Mouse (Mus musculus): Measurements from ENCODE around the gene Drc3.
"Not testable (repeated sequence)": the region's sequence is repeated elsewhere in the genome, so short reads cannot be mapped to it uniquely, and the experiment has no call there.

Gene Drc3

DNA sequence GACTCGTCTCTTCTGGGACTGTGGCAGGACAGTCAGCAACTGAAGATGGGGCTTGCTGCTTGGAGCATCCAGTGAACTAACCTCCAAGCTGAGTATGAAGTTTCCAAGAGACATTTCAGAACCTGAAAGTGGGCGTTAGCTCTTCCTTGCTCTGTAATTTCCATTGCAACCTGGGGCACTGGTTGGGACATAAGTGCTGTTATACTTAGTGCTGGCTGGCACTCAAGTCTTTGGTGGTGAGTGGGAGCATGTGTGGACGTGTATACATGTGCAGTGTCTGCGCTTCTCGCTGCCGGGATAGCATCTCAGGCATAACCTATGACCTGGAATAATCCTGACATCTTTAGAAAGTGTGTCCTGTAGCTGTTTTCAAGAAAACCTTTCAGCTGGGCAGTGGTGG lies 38.2 kb downstream of the Drc3 start:
- DNase-seq (ENCODE audit: low spot score in 2 of 2): no peak

DNA sequence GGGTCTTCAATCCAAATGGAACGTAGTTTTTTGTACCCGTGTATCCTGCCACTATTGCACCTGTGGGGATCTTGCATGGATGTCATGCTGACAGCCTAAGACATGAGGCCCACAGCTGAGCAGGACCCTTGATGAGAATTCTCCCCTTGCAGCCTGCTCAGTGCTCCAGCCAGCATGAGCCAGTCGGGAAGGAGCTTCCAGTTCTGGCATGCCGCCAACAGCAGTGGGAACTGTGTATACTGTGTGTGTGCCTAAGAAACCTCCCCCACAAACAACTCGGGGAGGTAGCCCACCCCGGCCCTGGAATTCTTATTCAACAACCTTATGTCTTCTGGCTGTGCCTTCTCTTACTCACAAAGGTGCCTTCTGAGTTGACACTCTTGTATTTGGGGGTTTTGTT lies 43.4 kb downstream of the Drc3 start:
- no peak for DNase-seq (ENCODE audit: low spot score in 2 of 2)

DNA sequence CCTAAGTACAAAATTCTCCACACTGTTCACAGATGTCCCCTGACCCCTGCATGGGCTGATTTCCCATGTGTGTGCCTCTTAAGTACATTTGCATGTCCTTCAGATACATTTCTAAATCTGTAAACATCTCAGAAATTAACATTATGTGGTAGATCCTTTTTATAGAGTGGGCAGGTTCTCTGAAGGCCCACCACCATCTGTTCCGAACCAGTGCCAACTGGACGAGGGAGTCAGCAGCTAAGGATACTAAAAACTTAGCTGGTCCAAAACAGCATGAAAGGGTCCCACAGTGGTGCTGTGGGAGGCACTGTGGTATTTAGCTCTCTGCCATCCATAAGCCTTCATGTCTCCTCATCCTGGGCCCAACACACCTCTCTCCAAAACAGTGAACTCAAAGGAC lies 44.0 kb downstream of the Drc3 start:
- DNase-seq (ENCODE audit: low spot score in 2 of 2): no peak

DNA sequence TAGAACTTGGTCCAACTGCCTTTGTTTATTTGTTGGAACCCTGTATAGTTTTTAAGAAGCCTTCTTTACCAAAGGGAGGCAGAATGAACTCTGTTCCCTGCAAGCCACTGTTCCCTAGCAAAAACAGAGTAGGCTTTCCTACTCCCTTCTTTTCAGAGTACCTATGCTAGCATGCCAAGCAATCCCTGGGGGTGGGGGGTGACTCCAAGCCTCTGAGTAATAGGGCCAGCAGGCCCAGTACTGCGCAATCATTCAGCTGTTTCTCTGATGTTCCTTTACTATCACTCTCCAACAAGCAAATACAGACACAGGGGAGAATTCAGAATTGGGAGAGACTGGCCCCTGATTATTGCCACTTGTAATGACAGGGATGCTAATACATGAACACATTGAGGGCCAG lies 53.5 kb downstream of the Drc3 start:
- DNase-seq (ENCODE audit: low spot score in 2 of 2): no peak

DNA sequence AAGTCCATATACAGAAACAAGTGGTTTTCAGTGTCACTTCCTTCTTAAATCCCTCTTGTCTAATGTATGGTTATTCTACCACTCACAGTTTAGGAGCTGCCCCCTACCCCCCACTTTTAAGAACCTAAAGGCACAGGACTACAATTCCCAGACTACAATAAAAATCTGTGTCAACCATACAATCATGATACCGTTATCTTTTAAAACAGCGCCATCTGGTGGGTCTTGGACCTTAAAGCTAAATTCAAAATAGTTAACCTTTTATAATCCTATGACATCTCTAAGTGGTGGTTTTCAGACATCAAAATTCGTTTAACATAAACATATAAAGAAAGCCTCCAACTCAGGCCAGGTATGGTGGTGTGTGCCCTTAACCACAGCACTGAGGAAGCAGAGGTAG lies 59.0 kb downstream of the Drc3 start:
- DNase-seq (ENCODE audit: low spot score in 2 of 2): no peak

DNA sequence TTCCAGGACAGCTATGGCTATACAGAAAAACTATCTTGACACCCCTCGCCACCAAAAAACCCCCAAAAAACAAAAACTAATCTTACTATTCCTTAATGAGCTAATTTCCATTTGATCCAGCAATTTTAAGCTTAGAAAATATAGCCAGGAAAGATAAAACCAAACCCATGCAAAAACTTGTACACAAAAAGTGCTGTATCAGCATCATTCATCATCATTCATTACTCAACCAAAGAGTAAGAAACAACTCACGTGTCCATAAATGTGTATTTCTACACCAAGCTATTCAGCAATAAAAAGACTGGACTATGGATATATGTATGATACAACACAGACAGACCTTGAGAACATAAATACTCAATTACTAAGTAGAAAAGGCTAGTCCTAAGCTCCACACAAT lies 59.8 kb downstream of the Drc3 start:
- no peak for DNase-seq (ENCODE audit: low spot score in 2 of 2)

DNA sequence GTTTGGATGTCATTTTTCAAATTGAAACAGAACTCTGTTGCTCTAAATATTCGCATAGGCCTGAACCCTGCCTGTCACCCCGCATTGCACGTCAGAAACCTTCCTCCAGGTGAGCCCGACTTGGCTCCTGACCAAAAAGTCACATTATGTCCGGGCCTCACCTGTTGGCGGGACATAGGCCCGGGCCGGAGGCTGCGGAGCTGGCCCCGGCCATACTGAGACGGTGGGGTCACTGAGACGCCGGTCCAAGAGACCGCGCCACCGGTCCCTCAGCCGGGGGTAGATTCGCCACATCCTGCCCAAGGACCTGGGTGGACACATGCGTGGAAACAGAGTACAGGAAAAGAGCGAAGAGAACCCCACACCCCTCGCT lies 63.4 kb downstream of the Drc3 start:
- DNase-seq (ENCODE audit: low spot score in 2 of 2): no peak

DNA sequence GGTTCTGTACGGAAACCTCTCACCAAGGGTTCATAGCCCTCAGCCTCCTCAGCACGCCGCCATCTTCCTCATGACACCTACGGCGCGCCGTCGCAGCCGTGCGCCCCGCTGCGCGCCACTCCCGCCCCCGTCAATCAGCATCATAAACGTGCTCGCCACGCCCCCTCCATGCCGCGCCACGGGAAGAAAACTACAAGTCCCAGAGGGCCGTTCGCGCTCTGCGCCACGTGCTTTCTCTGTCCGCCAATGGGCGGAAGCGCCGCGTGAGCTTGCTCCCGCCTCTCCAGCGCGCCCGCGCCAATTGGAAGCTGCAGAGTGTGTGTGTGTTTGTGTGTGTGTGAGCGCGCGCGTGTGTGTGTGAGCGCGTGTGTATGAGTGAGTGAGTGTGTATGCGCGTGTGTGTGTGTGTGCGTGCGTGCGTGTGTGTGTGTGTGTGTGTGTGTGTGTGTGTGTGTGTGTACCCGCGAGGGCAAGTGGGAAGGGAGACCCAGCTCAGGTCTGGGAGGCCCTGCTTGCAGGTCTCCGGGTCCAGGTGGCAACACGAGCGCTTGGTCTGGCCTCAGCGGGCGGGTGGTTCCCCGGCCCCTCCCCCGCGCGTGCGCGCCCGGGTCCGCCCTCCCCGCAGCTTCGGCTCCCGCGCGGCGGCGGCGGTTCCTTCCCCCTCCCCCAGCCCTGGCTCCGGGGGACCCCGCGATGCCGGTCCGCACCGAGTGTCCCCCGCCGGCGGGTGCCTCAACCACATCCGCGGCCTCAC lies 64.0 kb downstream of the Drc3 start, which contains the start of gene Gid4:
Gene Gid4 (plus strand): TSS at position 183 of the 754 bp plus-strand sequence.
- DNase-seq (ENCODE audit: low spot score in 2 of 2): peak; percentile 99

DNA sequence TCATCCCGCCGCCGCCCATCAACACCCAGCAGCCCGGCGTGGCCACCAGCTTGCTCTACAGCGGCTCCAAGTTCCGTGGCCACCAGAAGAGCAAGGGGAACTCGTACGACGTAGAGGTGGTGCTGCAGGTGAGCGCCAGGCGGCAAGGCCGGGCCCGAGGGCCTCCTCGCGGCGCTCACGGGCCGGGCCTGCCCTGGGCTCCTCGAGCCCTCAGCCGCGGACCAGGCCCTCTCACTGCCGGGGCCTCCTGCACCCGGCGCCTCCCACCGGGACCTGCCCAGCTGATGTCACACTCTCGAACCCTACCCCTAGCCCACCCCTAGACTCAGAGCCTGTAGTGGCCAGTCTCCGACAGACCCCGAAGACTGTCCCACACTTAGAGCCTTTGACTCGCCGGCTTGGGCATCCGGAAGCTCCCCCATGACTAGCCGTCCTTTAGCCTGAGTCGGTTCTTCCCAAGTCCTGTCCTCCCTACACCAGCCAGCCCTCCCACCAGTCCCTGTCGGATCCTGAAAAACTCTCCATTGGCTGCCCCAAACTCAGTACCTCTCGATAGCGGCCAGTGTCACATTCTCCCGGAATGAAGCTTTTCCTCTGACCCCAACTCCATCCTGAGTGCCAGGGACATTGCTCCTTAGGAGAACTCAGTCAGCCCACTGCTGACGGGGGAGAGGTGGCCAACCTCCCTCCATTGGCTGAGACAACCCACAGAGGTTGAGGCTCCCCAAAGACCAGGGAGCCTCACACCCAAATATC lies 64.8 kb downstream of the Drc3 start, which contains the start of gene Atpaf2:
Gene Atpaf2 (minus strand): TSS at position 741 of the 756 bp plus-strand sequence.
- DNase-seq (ENCODE audit: low spot score in 2 of 2): no peak

DNA sequence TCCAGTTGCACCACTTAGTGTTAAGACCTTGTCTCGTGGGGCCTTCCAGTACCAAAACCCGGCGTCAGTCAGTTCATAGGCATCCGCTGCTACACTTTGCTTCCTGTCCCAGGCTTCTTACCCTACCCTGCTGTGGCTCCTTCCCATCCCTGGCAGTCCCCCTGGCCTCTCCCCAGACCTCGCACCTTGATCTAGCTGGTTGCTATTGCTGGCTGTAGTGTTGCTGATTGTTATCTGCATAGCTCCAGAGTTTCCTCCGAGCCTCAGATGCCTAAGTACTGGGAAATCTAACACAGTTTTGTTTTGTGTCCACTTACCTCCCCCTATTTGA lies 65.3 kb downstream of the Drc3 start:
- DNase-seq (ENCODE audit: low spot score in 2 of 2): no peak

DNA sequence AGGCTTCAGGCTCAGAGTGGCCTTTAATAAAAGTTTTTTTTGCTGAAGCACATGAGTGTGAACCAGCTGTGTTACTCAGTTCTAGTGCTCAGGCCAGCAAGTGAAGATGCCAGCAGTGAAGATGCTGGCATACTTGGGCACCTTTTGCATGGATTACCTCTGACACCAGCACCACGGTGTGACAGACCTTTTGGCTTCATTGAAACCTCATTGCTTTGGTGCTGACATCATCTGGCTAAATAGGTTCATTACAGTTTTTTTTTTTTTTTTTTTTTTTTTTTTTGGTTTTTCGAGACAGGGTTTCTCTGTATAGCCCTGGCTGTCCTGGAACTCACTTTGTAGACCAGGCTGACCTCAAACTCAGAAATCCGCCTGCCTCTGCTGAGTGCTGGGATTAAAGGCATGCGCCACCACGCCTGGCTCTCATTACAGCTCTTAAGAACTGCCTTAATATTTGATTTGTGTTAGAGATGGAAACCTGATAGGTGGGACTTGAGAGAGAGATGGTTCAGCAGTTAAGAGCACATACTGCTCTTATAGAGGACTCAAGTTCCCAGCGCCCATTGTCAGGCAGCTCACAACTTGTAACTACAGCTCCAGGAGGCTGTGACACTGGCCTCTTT lies 69.0 kb downstream of the Drc3 start:
- no peak for DNase-seq (ENCODE audit: low spot score in 2 of 2)

DNA sequence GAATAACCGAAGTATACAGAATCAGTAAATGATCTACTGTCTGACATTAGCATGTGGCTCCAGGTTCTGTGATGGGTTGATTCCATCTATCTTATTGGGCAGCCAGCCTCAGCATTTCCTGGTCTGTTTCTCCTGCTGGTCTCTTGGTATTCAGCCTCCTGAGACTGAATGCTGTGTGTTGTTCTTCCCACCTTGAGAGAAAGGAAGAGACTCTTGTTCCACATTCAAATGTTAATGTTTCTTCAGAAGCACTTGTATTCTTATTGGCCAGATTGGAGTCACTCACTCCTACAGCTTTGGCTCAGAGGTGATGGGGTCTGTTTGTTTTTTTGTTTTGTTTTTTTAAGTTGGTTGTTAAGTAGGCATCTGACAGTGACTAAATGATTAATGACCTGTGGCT lies 69.9 kb downstream of the Drc3 start:
- no peak for DNase-seq (ENCODE audit: low spot score in 2 of 2)

DNA sequence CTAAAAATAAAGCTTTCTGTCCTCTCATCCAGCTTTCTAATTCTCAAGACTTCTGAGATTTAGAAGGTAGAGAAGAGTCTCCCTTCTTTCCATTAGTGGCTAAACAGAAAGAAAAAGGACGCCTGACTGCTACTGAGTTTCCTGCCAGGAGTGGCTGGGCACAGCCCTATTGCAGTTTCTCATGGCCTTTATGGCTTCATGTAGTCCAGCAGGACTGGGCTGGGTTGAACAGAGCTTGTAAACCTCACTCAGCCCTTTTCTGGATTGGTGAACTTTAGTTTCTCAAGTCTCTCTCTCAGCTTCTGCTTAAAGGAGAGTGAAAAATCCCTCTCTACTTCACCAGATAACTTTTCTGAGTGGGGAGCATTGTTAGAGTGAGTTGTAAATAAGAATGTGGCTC lies 73.3 kb downstream of the Drc3 start:
- DNase-seq (ENCODE audit: low spot score in 2 of 2): no peak

DNA sequence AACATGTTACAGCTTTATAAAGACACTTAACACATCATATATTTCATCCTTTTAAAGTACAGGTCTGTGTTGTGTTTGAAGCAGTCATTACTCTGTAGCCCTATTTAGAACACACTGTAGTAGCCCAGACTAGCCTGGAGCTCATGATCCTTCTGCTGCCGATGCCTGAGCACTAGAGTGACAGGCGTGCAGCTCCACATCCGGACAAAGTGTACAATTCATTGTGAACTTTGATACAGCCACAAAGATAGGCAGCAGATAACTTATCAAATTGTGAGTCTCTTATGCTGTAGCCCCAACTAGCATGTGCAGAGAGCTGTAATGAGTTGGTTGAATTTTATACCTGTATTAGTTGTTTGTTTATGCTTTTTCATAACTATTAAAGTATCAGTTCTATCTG lies 74.5 kb downstream of the Drc3 start:
- DNase-seq (ENCODE audit: low spot score in 2 of 2): no peak

DNA sequence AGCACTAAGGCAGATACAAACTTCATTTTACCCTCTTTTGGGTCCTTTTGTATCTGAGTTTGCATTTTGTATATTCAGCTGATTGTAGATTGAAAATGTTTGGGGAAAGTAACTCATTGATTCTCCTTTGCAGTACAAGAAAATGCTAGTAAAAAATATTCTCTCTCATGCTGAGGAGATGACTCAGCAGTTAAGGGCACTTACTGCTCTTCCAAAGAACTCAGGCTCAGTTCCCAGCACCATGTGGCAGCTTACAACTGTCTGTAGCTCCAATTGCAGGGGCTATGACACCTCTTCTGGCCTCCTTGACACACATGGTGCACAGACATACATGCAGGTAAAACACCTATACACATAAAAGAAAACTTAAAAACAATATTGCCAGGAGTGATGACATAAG lies 80.4 kb downstream of the Drc3 start:
- DNase-seq (ENCODE audit: low spot score in 2 of 2): no peak

DNA sequence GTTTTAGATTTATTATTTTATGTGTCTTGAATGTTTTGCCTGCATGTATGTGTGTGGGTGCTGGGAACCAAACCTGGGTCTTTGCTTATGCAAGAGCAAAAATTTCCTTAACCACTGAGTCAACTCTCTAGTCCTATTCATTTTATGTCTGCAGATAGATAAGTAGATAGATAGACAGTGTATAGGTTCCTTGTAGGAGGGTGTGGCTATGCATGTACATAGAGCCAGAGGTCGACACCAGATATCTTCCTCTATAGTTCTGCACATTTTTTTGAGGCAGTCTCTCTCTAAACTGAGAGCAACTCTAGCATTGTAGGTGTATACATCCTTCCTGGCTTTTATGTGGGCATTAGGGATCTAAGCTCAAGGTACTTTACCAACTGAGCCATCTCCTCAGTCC lies 82.0 kb downstream of the Drc3 start:
- DNase-seq (ENCODE audit: low spot score in 2 of 2): no peak

DNA sequence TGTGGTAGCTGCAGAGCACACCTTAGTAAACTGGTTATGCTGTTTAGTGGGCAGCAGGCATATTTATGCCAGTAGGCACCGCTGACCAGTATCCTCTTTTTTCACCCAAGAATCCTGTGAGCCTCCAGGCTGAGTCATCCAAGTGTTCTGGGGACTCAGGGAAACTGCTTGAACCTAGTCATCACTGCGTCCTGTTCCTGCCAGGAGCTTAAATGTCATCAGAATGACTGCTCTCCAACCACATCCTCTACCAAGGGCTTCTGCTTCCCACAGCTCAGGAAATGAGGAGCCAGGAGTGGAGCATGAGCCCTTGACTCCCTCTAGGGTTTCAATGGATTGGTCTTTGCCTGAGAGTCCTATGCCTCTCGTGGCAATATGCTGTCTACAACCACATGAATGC lies 83.5 kb downstream of the Drc3 start:
- DNase-seq (ENCODE audit: low spot score in 2 of 2): no peak

DNA sequence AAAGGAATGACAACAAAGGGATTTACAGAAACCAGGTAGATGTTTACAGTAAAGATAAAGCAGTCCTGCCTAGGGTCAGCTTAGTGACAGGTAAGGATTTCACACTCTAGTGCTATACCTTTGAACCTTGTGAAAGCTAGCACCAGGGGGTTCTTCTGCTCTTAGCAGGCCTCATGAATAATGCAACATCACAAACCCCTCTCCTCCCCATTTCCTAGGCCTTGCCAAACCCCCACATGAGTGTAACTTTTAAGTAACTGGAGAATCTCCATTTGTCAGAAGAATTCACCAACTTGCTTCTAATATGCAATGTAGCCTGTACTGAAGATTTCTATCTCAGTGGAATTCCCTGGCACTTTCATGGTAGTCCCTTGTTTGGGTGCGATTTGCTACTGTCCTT lies 86.5 kb downstream of the Drc3 start:
- DNase-seq (ENCODE audit: low spot score in 2 of 2): not testable (repeated sequence)

DNA sequence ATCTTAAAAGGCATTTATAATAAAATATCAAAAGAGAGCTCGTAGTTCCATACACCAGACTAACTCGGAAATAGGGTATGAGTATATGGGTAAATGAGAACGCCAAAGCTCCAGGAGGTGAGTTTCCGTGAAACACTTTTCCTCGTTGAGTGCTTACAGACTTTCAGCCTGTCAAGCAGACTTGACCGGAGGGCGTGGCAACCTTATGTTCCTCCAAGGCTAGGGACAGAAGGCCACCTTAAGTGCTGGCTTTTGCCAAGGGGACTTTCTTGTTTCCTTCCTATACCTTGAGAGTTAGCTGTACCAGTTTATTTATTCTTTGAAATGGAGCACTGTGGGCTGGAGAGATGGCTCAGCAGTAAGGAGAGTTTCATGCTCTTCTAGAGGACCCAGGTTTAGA lies 87.0 kb downstream of the Drc3 start:
- no peak for DNase-seq (ENCODE audit: low spot score in 2 of 2)

DNA sequence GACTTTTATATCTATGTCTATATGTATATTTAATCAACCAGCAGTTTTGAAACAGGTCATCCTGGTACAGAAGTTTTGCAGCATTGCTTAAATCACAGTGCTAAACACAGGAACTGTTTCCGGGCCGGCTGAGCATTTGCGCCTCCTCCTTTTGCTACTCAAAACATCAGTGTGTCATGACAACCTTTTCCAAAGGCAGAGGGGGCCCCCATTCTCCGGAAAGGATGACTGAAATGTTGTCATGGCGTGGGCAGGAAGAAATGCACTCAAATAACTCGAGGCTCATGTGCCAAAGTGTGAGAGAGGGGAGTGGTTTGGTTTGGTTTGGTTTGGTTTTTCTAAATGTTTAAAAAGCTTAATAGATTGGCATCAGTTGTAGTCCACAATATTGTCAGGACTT lies 89.8 kb downstream of the Drc3 start:
- DNase-seq (ENCODE audit: low spot score in 2 of 2): no peak
